Mouse (Mus musculus) mature B cell (primary cell): Measurements from ENCODE around the gene Uri1.

Experiments used
- in situ Hi-C: fragments of 300-500 bp; cut with MboI; formaldehyde crosslinking; loops from 2 replicates; pipeline ENCODE4 v1.14.3; 2019

Uri1 gene

DNA sequence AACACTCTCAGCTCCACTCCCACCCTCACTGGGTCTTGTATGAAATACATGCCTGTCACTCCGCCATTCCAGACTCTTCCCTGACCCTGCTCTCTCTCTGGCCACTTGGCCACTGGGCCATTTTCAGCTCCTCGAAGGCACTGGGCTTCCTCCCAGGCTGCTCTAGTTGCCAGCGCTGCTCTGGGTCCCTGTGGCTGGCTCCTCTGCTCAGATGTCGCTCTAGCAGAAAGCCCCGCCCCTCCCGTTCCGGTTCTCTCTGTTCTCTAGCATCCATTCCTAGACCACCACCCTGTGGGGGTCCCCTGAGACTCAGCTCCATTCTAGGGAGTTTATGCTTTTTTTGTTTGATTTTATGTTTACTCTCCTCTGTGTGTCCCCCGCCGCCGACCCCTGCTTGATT is 104.4 kb downstream of the Uri1 start:
- in situ Hi-C loops: no loop called here

DNA sequence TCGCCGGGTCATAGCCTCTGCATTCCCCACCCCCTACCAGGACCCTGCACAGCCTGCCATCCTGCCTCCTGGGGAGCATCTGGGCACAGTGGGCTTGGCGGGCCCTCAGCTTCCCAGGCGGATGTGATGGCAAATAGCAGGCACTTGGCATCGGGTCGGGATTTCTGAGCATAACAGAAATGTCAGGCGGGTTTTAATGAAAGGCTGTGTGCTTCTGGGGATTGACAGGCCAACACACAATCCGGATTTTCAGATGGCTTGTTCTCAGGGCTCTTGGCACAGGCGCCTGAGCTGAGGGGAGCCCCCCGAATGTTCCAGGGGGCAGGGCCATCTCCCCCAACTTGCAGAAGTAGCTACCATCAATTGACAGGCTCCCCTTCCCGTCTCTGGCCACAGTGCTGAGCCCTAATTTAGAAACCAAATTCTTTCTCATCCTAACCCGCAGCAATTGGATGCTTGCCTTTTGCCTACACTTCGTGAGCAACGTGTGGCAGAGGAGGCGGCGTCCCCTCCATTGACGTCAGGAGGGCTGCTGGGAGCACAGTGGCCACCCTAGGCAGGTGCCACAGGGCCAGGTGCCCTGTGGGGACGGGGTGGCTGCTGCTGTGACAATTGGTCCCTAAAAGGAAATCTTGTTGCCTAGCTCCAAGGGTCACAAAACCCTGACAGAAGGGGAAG is 106.5 kb downstream of the Uri1 start:
- in situ Hi-C loops: no loop called here

- in situ Hi-C loops: no loop called here
Observed at GRCm38 (mm10) chr7:37911802-37912122, 111.6 kb downstream of the Uri1 start.

- in situ Hi-C loops: no loop called here
Observed at GRCm38 (mm10) chr7:37911114-37911801, 112.1 kb downstream of the Uri1 start.

GRCm38 (mm10) chr7:37910161-37910560 is 113.2 kb downstream of the Uri1 start:
- in situ Hi-C loops: no loop called here
